Mouse (Mus musculus) ES-Bruce4 (cell line): ENCODE measurements around the gene Pias1.
"Not testable (repeated sequence)": the region's sequence is repeated elsewhere in the genome, so short reads cannot be mapped to it uniquely, and the experiment has no call there.

Source experiments
- CTCF ChIP-seq: IDR thresholded peaks from one replicate; pipeline ENCODE4 v1.8.1; 2011; ENCODE audit warnings: low read depth, low read length
- EP300 ChIP-seq: IDR thresholded peaks from 2 replicates; pipeline ENCODE4 v1.6.1; 2011; ENCODE audit warnings: low read depth, low read length; ENCODE audit not compliant: insufficient read depth
- POLR2A ChIP-seq: IDR thresholded peaks from one replicate; pipeline ENCODE4 v1.8.1; 2011; ENCODE audit warnings: low read length; ENCODE audit not compliant: insufficient read depth

DNA sequence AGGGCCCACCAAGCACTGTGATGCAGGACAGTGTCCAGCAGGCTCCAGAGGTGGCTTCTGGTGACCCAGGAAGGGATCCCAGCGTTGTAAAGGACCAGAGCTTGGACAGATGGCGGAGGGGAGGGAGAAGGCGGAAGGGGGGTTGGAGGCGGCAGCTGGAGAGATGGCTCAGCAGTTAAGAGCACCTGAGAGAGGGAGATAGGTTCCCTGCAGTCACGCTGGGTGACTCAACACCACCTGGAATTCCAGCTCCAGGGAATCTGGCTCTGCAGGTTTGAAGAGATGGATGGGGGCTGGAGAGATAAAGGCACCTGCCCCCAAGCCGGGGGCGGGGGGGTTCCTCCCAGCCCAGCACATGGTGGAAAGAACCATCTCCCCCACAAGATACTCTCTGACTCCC, 127.6 kb downstream of the Pias1 start:
- not testable (repeated sequence) for TF ChIP-seq CTCF, POLR2A
- TF ChIP-seq EP300: peak; percentile 58; the same call in 1 of the 2 replicates
